Mouse (Mus musculus) cerebellum, adult 9-10 months (tissue): Measurements from ENCODE around the gene Icam4.
"Not testable (repeated sequence)": the region's sequence is repeated elsewhere in the genome, so short reads cannot be mapped to it uniquely, and the experiment has no call there.

Source experiments
- DNase-seq: peaks from one replicate; pipeline ENCODE4 v3.0.0; 2022

Gene Icam4

DNA sequence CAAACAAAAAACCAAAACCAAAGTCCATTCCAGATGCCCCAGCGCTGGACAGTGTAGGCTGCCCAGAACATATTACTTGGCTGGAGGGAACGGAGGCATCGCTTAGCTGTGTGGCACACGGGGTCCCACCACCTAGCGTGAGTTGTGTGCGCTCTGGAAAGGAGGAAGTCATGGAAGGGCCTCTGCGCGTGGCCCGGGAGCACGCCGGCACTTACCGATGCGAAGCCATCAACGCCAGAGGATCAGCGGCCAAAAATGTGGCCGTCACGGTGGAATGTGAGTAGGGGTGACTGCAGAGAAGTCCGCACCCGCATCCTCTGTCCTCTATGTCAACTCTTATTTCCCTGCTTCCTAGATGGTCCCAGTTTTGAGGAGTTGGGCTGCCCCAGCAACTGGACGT is 7.0 kb downstream of the Icam4 start:
- DNase-seq: no peak

- DNase-seq: no peak
Observed at GRCm38 (mm10) chr9:21036666-21037065, 7.5 kb downstream of the Icam4 start.

DNA sequence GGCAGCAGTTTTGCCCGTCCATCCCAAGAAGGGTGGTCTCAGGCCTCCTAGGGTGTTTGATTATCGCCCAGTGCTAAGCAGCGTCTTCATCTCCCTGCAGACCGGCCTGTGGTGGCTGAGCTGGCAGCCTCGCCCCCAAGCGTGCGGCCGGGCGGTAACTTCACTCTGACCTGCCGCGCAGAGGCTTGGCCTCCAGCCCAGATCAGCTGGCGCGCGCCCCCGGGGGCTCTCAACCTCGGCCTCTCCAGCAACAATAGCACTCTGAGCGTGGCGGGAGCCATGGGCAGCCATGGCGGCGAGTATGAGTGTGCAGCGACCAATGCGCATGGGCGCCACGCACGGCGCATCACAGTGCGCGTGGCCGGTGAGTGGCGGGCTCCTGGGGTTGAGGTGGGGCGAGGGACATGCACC is 8.3 kb downstream of the Icam4 start:
- DNase-seq: no peak

DNA sequence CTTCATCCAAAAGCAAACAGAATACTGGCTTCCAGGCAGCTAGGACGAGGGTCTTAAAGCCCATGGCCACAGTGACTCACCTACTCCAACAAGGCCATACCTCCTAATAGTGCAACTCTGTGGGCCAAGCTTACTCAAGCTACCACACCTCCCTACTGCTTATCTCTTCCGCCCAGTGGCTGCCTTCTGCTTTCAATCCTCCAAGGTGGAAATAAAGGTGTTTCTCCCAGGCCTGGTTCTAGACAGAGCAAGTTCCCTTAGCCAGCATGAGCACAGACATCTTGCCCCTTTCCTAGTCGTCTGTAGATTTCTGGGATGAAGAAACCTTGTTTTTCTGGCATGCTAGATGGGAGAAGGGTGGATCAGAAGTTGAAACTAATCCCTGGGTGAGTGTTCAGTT is 10.6 kb downstream of the Icam4 start:
- DNase-seq: no peak

GRCm38 (mm10) chr9:21041308-21041707 is 12.1 kb downstream of the Icam4 start:
- DNase-seq: no peak

DNA sequence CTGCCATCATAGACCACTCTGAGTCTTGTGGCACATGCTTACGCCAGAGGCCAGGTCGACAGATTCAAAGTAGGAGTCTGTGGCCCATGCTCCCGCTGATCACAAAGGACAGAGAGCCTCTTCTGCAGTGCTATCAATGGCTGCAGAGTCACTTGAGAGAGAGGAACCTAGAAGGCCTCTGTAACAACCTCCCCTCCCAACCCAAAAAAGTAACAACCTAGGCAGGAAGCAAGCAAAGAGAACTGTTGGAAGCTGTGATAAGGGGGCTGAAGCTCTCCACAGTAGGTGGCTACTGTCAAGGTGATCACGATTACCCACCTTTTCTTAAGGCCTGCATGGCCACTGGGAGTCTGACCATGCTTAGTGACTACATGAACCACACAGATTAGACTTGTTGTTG is 14.4 kb downstream of the Icam4 start:
- DNase-seq: no peak

GRCm38 (mm10) chr9:21044785-21045184 is 15.6 kb downstream of the Icam4 start:
- not testable (repeated sequence) for DNase-seq

DNA sequence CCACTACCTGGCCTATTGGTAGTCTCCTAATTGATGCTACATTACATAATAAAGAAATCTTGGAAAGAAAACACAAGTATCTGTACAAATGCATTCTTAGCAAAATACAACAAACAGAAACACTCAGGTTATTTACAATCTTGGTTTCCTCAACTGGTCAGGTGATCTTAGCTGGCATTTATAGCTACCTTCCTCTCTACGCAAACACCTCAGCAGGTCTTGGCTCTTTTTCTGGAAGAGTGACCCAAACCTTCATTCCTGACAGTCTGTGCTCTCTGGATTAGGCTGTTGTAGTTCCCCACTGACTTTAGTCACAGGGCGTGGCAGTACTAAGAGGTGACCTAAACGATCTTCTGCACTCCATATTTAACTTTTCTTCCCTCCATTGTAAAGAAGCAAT is 16.1 kb downstream of the Icam4 start:
- no peak for DNase-seq

- no peak for DNase-seq
Observed at GRCm38 (mm10) chr9:21051578-21051977, 22.4 kb downstream of the Icam4 start.

GRCm38 (mm10) chr9:21062928-21063327 is 33.8 kb downstream of the Icam4 start:
- DNase-seq: no peak

GRCm38 (mm10) chr9:21067006-21067684 is 38.0 kb downstream of the Icam4 start, which contains the start of gene Zglp1:
Gene Zglp1 (minus strand): TSS chr9:21067093.
- DNase-seq: no peak

DNA sequence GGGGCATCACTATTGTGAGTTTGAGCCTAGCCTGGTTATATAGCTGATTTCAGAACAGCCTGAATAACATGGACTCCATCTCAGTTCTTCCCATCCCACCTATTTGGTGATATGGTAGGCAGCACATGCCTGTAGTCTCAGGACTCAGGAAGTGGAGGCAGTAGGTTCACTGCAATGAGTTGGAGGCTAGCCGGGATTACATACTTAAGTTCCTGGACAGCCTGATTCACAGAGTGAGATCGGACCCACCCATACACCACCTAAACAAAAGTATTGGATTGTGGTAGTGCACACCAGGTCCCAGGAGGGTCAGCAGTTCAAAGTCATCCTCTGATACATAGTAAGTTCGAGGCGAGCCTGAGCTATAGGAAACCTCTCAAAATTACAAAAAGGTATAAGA is 43.5 kb downstream of the Icam4 start:
- no peak for DNase-seq

GRCm38 (mm10) chr9:21073044-21073840 is 44.1 kb downstream of the Icam4 start, which contains the start of the genes Gm49373 and Fdx1l:
Gene Gm49373 (minus strand): TSS chr9:21073096.
Gene Fdx1l (minus strand): TSS chr9:21073614.
- DNase-seq: peak; percentile 87

GRCm38 (mm10) chr9:21074173-21074572 is 45.0 kb downstream of the Icam4 start:
- DNase-seq: no peak

GRCm38 (mm10) chr9:21075625-21076024 is 46.5 kb downstream of the Icam4 start:
- no peak for DNase-seq
